Mouse (Mus musculus): ENCODE measurements around the gene Ubqln4.

Ubqln4 gene

GRCm38 (mm10) chr3:88553525-88553879 is at the start of gene Ubqln4:
Gene Ubqln4, plus strand, starts transcription at chr3:88553758.
- peak; percentile 99 for DNase-seq

- DNase-seq = peak; percentile 95
Measured at GRCm38 (mm10) chr3:88503881-88504746, 49.4 kb upstream of the Ubqln4 start.

- DNase-seq = peak; percentile 87
Measured at GRCm38 (mm10) chr3:88505081-88505480, 48.5 kb upstream of the Ubqln4 start.

- DNase-seq = peak; percentile 87
Measured at GRCm38 (mm10) chr3:88505765-88506164, 47.8 kb upstream of the Ubqln4 start.

- DNase-seq = no peak
Measured at GRCm38 (mm10) chr3:88509250-88509649, 44.3 kb upstream of the Ubqln4 start.

- peak; percentile 100 for DNase-seq
Measured at GRCm38 (mm10) chr3:88509692-88510420, 43.7 kb upstream of the Ubqln4 start, which contains the start of gene Lmna. Gene Lmna, minus strand, starts transcription at chr3:88509956.

- peak; percentile 92 for DNase-seq
Measured at GRCm38 (mm10) chr3:88510421-88511289, 42.9 kb upstream of the Ubqln4 start.

GRCm38 (mm10) chr3:88511559-88511958 is 42.0 kb upstream of the Ubqln4 start:
- DNase-seq = peak; percentile 91

GRCm38 (mm10) chr3:88512141-88512895 is 41.2 kb upstream of the Ubqln4 start:
- peak; percentile 91 for DNase-seq

- DNase-seq = peak; percentile 94
Measured at GRCm38 (mm10) chr3:88512896-88513545, 40.5 kb upstream of the Ubqln4 start.

GRCm38 (mm10) chr3:88513546-88514115 is 39.9 kb upstream of the Ubqln4 start:
- peak; percentile 94 for DNase-seq

GRCm38 (mm10) chr3:88514231-88515094 is 39.1 kb upstream of the Ubqln4 start:
- no peak for DNase-seq

GRCm38 (mm10) chr3:88515095-88515386 is 38.5 kb upstream of the Ubqln4 start:
- no peak for DNase-seq

- DNase-seq = no peak
Measured at GRCm38 (mm10) chr3:88516407-88516806, 37.2 kb upstream of the Ubqln4 start.

GRCm38 (mm10) chr3:88518411-88518810 is 35.1 kb upstream of the Ubqln4 start:
- DNase-seq = no peak

GRCm38 (mm10) chr3:88520078-88520477 is 33.5 kb upstream of the Ubqln4 start:
- DNase-seq = no peak

- no peak for DNase-seq
Measured at GRCm38 (mm10) chr3:88521156-88521555, 32.4 kb upstream of the Ubqln4 start.

- peak; percentile 96 for DNase-seq
Measured at GRCm38 (mm10) chr3:88521803-88522331, 31.7 kb upstream of the Ubqln4 start.

- DNase-seq = no peak
Measured at GRCm38 (mm10) chr3:88523027-88523426, 30.5 kb upstream of the Ubqln4 start.

GRCm38 (mm10) chr3:88525021-88525420 is 28.5 kb upstream of the Ubqln4 start:
- peak; percentile 91 for DNase-seq

All from heart, adult 11 months (tissue).